Mouse (Mus musculus) lung, postnatal 25 days (tissue): ENCODE results near the gene Hbq1b.
"Not testable (repeated sequence)": the region's sequence is repeated elsewhere in the genome, so short reads cannot be mapped to it uniquely, and the experiment has no call there.

Experiments
- DNase-seq: peaks from one replicate; pipeline ENCODE4 v3.0.0; 2022; ENCODE audit warnings: low spot score

The Hbq1b gene

DNA sequence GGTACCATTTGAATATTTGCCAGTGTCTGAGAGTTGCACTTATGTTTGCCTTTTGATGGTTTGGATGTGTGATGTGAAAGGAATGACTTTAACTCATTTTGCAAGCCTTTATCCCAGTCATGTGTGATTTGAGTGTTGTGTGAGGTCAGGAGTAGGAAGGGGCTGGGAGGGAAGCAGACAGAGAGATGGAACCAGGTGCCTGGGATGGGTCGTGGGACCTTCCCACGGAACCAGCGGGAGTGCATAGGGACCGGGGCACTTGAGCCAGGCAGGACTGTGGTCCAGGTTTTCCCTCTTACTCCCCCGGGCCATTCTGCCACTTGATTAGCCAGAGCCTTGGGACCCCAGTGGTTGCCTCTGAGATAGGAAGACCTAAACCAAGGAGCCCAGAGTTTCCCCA, 18.8 kb upstream of the Hbq1b start:
- no peak for DNase-seq

DNA sequence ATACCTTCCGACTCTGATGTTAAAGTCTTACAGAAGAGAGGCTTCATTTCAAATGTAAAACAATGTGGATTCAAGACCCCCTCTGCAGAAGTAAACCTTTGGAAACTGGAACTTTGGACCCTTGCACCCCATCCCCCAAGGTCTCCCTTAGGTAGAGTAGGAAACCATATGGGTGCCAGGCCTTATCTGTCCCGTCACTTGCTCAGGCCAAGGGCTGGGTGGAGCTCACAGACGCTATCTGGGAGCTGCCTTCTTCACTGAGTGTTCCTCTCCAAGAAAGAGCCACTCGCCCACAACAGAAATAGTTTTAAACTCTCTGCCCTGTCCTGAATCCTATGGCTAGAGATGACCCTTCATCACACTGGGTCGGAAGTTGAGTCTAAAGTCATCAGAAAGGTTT, 17.8 kb upstream of the Hbq1b start:
- DNase-seq: no peak

DNA sequence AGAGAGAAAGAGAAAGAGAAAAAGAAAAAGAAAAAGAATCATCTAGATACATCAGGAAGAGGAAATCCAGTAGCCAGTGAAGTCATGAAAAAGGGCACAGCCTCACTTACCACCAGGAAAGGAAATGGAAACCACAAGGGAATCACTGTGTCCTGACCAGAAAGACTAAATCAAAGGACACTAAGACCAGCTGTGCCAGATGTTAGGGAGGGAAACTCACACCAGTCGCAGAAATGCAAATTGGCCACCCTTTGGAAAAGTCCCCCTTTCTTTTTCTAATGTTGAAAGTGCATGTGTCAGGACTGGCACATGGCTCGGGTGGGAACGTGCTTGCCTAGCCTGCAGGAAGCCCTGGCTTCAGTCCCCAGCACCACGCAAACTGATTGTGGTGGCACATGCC, 15.6 kb upstream of the Hbq1b start:
- no peak for DNase-seq

DNA sequence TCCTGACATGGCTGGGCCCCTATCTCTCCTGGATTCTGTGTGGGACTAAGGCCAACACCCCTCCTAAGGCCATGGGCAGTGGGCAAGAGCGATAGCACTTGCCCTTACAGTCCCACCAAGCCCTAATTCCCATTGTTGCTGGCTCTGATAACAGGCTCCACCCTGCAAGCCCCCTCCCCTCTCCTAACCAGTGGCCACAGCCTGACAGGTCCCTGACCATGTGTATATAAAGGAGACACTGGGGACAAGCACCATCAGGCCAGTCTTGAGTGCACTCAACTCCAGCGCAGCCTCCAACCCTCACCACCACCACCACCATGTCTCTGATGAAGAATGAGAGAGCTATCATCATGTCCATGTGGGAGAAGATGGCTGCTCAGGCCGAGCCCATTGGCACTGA, 10.4 kb upstream of the Hbq1b start, which contains the start of gene Hba-x:
Gene Hba-x, plus strand, starts transcription at position 54 of the 400 bp plus-strand sequence.
- no peak for DNase-seq

DNA sequence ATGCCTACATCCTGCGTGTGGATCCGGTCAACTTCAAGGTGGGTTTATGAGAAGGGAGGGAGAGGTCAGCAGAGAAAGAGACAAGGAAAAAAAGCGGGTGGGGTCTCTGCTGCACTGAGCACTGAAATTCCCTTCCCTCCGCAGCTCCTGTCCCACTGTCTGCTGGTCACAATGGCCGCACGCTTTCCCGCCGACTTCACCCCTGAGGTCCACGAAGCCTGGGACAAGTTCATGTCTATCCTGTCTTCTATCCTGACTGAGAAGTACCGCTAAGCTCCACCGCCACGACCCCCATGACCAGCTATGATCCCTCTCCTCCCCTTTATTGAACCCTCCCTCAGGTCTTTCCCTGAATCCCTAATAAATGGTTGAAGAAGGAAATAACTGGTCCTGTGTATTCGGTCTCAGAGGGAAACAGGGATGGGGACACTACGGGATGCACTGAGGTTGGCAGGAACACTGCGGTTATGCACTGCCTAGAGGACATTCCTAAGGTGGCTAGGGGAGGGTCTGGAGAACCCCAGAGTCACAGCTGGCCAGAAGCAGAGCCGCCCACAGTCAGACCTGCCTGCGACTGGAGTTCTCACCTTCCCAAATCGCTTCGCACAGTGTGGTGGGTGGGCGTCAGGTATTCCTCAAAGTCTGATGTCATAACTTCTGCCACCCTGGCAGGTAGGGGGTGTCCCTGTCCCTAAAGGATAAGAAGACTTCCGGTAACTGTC, 8.9 kb upstream of the Hbq1b start:
- DNase-seq: no peak

DNA sequence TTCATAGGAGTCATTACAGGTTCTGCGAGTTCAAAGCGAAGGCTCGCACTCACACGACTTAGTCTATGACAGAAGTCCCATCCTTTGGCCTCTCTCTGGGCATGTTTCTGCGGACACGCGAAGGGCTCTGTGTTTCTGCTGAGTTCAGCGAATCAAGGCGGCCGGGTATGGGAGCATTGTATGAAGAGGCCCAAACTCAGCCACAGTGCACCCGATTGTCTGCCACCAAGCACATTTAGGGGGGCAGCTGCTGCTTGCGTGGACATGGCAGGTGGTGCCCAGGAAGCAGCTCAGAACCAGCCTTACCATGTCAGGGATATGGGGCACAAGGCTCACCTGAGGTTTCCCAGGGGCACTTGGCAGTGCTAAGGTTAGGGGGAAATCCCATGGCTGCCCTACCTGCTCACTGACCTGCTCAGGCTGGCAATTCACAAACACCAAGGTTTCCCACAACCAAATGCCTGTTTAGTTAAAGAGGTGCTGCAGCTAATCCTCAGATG, 8.3 kb upstream of the Hbq1b start:
- no peak for DNase-seq

DNA sequence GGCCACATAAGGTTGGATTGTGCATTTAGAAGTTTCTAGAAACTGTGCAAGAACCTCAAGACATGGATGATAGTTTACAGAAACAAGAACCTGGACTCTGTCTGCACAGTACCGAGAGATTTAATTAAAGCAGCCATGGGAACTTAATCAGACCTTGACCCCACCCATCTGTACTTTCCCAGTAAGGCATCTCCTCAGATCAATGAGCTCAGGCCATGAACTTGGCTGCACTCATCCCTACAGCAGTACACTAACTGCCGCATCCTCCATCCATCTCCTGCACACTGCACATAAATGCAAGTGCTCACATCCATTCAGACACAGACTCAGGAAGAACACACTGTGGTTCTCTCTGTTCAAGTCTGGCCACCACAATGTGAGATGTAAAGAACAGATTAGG, 6.1 kb upstream of the Hbq1b start:
- DNase-seq: no peak

DNA sequence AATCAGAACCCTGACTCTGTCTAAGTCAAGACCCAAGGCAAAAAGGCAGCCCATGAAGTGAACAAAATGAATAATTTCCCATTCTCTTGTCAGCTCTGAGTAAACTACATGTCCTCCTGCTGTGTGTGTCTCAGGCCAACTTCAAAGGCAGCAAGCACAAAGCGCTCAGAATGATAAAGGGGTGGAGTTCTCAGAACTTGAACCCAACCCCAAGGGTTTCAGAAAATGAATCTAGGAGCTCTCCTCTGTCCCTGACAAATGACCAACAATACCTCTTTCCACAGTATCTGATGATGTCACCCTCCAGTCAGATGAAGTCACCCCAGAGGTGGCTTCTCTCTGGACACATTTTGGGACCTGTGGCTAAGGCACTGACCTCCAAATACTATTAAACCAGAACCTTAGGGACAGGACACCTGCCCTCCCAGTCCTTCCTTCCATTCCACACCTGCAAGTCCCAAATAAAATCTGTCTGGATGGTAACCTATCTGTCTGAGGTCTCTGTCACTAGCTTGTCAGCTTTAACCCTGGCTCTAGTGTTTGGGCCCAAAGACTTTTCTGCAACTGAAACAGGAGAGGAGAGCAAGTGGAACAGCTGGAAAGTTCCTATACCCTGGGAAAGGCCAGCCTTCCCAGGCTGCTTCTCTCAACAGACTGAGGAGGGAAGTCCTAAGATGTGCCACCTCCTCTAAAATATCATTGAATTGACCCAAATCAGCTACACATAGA, 5.2 kb upstream of the Hbq1b start:
- DNase-seq: no peak

DNA sequence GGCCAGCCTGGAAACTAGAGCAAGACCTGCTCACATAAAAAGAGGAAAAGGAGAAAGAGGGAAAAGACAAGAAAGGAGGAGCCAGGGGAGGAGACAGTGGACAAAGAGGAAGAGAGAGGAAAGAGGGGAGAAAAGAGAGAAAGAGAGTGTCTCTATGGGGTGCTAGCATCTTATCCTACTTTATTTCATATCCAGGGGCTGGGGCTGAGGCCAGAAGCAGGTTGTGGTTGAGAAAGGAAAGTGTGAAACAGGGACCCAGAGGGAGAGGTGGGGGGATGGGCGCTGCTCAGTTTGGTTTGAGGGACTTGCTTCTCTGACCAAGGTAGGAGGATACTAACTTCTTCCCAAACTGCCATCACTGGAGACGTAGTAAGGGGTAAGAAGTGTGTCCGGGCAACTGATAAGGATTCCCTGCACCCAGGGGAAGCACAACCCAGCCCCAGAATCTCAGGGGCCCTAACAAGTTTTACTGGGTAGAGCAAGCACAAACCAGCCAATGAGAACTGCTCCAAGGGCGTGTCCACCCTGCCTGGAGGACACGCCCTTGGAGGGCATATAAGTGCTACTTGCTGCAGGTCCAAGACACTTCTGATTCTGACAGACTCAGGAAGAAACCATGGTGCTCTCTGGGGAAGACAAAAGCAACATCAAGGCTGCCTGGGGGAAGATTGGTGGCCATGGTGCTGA, 3.5 kb upstream of the Hbq1b start, which contains the start of gene Hba-a1:
Gene Hba-a1, plus strand, starts transcription at position 421 of the 687 bp plus-strand sequence.
- not testable (repeated sequence) for DNase-seq

DNA sequence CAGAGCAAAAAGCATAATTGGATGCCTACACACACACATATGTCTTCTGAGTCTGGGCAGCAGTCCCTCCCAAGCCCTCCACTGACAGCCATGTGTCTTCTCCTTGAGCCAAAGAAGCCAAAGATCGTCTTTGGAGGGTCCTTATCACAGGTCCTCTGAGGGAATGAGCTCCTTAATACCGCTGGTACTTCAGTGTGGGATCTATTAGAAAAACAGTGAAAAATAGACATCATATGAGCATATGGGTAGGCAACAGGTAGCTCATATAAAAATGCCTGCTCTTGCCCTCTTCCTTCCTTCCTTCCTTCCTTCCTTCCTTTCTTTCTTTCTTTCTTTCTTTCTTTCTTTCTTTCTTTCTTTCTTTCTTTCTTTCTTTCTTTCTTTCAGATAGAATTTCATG, 2.2 kb upstream of the Hbq1b start:
- DNase-seq: not testable (repeated sequence)

DNA sequence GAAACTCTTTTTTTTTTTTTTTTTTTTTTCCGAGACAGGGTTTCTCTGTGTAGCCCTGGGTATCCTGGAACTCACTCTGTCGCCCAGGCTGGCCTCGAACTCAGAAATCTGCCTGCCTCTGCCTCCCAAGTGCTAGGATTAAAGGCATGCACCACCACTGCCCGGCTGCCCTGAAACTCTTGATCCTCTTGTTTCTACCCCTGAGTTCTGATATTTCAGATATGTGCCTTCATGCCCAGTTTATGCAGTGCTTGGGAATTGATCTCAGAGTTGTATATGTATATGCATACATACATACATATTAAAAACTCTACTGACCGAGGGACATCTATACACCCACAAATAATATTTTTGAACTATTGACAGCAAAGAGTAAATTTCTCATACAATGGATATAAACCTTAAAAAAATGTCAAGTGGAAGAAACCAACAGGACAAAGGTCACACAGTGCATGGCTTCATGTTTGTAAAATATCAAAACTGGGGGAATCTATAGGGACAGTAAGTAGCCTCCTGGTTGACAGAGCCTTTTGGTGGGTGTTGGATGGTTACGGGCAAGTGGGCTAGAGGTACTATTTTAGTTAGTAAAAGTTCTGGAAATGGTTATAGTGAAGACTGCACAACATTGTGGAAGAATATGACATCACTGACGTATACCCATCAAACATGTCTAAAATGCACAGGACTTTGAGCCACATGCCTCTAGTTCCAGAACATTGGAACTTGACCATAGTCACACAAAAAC, 1.6 kb upstream of the Hbq1b start:
- no peak for DNase-seq

DNA sequence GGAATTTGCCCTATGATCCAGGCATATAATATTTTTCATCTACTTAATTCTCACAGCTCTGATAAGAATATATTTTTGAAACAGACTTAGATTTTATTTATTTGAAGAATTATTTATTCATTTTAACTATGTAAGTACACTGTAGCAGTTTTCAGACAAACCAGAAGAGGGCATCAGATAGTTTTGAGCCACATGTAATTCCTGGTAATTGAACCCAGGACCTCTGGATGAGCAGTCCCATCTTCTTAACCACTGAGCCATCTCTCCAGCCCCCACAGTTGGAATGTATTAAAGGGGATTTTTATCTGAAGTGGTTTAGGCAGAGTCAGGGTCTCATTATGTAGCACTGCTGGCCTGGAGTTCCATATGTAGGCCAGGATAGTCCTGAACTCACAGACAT, 878 bp upstream of the Hbq1b start:
- not testable (repeated sequence) for DNase-seq

DNA sequence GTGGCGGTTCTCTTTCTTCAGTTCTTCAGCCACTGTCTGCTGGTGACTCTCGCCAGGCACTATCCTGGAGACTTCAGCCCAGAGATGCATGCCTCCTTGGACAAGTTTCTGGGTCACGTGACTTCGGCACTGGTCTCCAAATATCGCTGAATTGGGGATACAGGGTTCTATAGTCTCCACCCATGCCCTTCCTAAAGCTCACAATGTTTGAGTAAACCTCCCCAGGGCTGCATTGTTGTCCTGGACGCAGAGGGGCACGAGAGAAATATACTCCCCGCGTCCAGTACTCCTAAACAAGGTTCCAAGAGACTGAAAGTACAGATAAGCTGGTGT, 694 bp downstream of the Hbq1b start:
- no peak for DNase-seq

DNA sequence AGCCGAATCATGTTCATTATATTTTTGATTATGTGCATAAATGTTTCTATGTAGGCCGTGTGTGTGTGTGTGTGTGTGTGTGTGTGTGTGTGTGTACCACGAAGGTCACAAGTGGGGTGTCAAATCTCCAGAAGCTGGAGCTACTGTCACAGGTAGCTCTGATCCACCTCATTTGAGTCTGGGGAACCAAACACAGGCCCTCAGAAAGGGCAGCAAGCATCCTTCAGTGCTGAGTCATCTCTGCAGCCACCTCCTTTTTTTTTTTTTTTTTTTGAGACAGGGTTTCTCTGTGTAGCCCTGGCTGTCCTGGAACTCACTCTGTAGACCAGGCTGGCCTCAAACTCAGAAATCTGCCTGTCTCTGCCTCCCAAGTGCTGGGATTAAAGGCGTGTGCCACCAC, 6.1 kb downstream of the Hbq1b start:
- not testable (repeated sequence) for DNase-seq

DNA sequence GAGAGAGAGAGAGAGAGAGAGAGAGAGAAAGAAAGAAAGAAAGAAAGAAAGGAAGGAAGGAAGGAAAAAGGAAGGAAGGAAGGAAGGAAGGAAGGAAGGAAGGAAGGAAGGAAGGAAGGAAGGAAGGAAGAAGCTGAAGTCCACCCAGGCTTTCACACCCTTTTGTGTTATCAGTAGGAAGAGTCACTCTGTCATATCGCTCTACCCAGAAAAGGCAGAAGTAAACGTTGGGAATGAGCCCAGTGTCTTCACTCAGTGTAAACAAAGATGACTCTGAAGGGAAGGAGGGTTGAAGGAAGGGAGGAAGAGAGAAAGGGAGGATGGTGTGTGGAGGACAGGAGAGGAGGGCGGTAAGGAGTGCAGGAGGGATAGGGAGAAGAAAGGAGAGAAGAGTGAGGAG, 6.7 kb downstream of the Hbq1b start:
- DNase-seq: not testable (repeated sequence)

DNA sequence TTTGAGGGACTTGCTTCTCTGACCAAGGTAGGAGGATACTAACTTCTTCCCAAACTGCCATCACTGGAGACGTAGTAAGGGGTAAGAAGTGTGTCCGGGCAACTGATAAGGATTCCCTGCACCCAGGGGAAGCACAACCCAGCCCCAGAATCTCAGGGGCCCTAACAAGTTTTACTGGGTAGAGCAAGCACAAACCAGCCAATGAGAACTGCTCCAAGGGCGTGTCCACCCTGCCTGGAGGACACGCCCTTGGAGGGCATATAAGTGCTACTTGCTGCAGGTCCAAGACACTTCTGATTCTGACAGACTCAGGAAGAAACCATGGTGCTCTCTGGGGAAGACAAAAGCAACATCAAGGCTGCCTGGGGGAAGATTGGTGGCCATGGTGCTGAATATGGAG, 9.4 kb downstream of the Hbq1b start, which contains the start of gene Hba-a2:
Gene Hba-a2, plus strand, starts transcription at position 287 of the 400 bp plus-strand sequence.
- not testable (repeated sequence) for DNase-seq

DNA sequence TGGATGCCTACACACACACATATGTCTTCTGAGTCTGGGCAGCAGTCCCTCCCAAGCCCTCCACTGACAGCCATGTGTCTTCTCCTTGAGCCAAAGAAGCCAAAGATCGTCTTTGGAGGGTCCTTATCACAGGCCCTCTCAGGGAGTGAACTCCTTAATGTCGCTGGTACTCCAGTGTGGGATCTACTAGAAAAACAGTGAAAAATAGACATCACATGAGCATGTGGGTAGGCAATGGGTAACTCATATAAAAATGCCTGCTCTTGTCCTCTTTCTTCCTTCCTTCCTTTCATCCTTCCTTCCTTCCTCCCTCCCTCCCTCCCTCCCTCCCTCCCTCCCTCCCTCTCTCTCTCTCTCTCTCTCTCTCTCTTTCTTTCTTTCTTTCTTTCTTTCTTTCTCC, 10.7 kb downstream of the Hbq1b start:
- DNase-seq: not testable (repeated sequence)

DNA sequence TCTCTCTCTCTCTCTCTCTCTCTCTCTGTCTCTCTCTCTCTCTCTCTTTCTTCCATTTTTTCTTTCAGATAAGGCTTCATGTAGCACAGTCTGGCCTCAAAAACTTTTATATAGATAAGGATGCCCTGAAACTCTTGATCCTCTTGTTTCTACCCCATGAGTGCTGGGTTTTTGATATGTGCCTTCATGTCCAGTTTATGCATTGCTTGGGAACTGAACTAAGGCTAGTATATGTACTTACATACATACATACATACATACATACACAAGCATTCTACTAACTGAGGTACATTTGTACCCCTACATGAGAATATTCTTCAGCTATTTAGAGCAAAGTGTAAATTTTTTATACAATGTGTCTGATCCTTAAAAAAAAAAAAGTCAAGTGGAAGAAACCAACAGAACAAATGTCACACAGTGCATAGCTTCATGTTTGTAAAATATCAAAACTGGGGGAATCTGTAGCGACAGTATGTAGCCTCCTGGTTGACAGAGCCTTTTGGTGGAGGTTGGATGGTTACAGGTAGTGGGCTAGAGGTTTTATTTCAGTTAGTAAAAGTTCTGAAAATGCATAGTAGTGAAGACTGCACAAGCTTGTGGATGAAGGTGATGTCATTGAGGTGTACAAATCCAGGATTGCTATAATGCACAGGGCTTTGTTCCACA, 11.2 kb downstream of the Hbq1b start:
- DNase-seq: no peak

DNA sequence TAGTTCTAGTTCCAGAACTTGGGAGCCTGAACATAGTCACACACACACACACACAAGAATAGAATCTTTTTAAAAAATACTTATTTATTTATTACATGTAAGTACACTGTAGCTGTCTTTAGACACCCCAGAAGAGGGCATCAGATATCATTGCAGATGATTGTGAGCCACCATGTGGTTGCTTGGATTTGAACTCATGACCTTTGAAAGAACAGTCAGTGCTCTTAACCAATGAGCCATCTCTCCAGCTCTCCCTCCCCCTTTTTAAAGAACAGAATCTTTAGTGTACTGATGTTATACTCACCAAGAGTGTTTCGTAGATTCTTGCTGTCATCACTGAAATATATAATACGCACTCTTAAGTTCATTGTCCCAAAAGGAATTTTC, 11.8 kb downstream of the Hbq1b start:
- DNase-seq: no peak

DNA sequence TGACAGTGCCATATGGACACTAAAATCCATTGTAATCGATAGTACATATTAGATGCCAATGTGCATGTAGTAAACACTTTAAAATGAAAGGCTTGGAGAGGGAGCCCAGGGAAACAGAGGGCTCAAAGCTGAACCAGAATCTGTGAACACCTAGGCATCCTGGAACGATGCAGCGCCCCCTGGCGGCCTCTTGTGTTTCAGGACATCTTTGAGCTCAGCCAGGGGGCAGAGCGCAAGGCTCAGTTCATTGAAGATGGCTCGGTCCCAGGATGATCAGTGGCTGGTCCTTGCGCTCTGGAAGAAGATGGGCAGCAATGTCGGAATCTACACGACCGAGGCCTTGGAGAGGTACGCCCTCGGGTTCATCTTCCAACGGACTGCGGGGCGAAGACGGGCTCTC, 13.1 kb downstream of the Hbq1b start, which contains the start of gene Hbq1a:
Gene Hbq1a, plus strand, starts transcription at position 205 of the 400 bp plus-strand sequence.
- DNase-seq: peak; percentile 30
